In genomic region chr13:99119941-99120340, GRCm38 (mm10) we compare ENCODE assay signal across 29 mouse cellular contexts.
DNase-seq lines count a peak whose midpoint lies in the region; ATAC-seq lines count a peak whose summit lies in the region.
"Had no signal": no experiment of that assay in that cellular context is flagged by ENCODE, and none has a peak within 500 bp of the region (broad histone marks: within the 10 kb centered on the region; RNA-seq: fewer than 3 reads in every experiment).

No protein-coding gene starts in this region.

- H3K36me3 ChIP-seq in kidney, embryonic 14.5 days (ENCODE audit: control insufficient read depth, insufficient read depth, low read length): no peaks in the 10 kb centered on the region
- no peaks in the 10 kb centered on the region for H3K36me3 ChIP-seq in kidney, embryonic 15.5 days
- no peaks in the 10 kb centered on the region for H3K36me3 ChIP-seq in limb, embryonic 10.5 days
- H3K36me3 ChIP-seq: embryonic facial prominence, embryonic 12.5 days; embryonic facial prominence, embryonic 15.5 days; forebrain, embryonic 12.5 days; G1E; heart, embryonic 12.5 days; heart, embryonic 15.5 days; hindbrain, embryonic 10.5 days; hindbrain, embryonic 13.5 days had no signal

- H3K4me2 ChIP-seq in kidney, embryonic 14.5 days (replicated peaks; ENCODE audit: low read depth, low read length): no peak overlapping the region
- H3K4me2 ChIP-seq in kidney, embryonic 15.5 days: no peak overlapping the region
- H3K4me2 ChIP-seq: embryonic facial prominence, embryonic 12.5 days; embryonic facial prominence, embryonic 15.5 days; forebrain, embryonic 12.5 days; heart, embryonic 12.5 days; heart, embryonic 15.5 days; hindbrain, embryonic 13.5 days had no signal

- no peak overlapping the region for H3K4me3 ChIP-seq in kidney, embryonic 14.5 days (ENCODE audit: low read length)
- H3K4me3 ChIP-seq in kidney, embryonic 15.5 days (replicated peaks): no peak overlapping the region
- no peak overlapping the region for H3K4me3 ChIP-seq in limb, embryonic 10.5 days
- H3K4me3 ChIP-seq: embryonic facial prominence, embryonic 12.5 days; embryonic facial prominence, embryonic 15.5 days; forebrain, embryonic 12.5 days; heart, embryonic 12.5 days; heart, embryonic 15.5 days; hindbrain, embryonic 10.5 days; hindbrain, embryonic 13.5 days had no signal

- H3K9ac ChIP-seq in kidney, embryonic 14.5 days (ENCODE audit: low read depth, low read length): no peak overlapping the region
- no peak overlapping the region for H3K9ac ChIP-seq in kidney, embryonic 15.5 days
- H3K9ac ChIP-seq: embryonic facial prominence, embryonic 12.5 days; embryonic facial prominence, embryonic 15.5 days; forebrain, embryonic 12.5 days; heart, embryonic 12.5 days; heart, embryonic 15.5 days; hindbrain, embryonic 13.5 days had no signal

- peak; percentile 33 for DNase-seq in heart, adult 11 months
- no peak for DNase-seq in heart, adult 18-20 months
- peak; percentile 65 for DNase-seq in kidney, adult 9 months
- DNase-seq in kidney, postnatal 36 days: peak; percentile 48 to 55
- DNase-seq in limb, embryonic 10.5 days (ENCODE audit: low spot score): no peak
- DNase-seq: adrenal gland, postnatal 10 days; adrenal gland, postnatal 36 days; B cell, adult 2 months; cerebellum, adult 18-20 months; cerebellum, adult 9-10 months; cerebellum, postnatal 25 days; gastrocnemius, postnatal 10 days; gastrocnemius, postnatal 36 days; heart, postnatal 10 days; heart, postnatal 36 days had no signal

- no peaks in the 10 kb centered on the region for H3K9me3 ChIP-seq in kidney, embryonic 14.5 days (ENCODE audit: control insufficient read depth, low read length)
- no peaks in the 10 kb centered on the region for H3K9me3 ChIP-seq in kidney, embryonic 15.5 days (replicated peaks)
- H3K9me3 ChIP-seq in limb, embryonic 10.5 days (replicated peaks): no peaks in the 10 kb centered on the region
- H3K9me3 ChIP-seq: embryonic facial prominence, embryonic 12.5 days; embryonic facial prominence, embryonic 15.5 days; forebrain, embryonic 12.5 days; G1E; heart, embryonic 12.5 days; heart, embryonic 15.5 days; hindbrain, embryonic 10.5 days; hindbrain, embryonic 13.5 days had no signal

- 93% methylated on average over 3 of the region's 3 CpGs for WGBS in kidney, embryonic 14.5 days
- 86% methylated on average over 3 of the region's 3 CpGs for WGBS in kidney, embryonic 15.5 days
- WGBS in limb, embryonic 10.5 days: 94% methylated on average over 3 of the region's 3 CpGs

- H3K27me3 ChIP-seq in kidney, embryonic 14.5 days (ENCODE audit: control insufficient read depth, insufficient read depth, low read length): no peaks in the 10 kb centered on the region
- no peaks in the 10 kb centered on the region for H3K27me3 ChIP-seq in kidney, embryonic 15.5 days
- no peaks in the 10 kb centered on the region for H3K27me3 ChIP-seq in limb, embryonic 10.5 days (ENCODE audit: low read depth, poor library complexity, severe bottlenecking)
- H3K27me3 ChIP-seq: CH12.LX; embryonic facial prominence, embryonic 12.5 days; embryonic facial prominence, embryonic 15.5 days; forebrain, embryonic 12.5 days; heart, embryonic 15.5 days; hindbrain, embryonic 13.5 days; Patski had no signal

- H3K4me1 ChIP-seq in kidney, embryonic 14.5 days (ENCODE audit: control insufficient read depth, insufficient read depth, low read length): peaks cover 4% of the 10 kb centered on the region
- peaks cover 15% of the 10 kb centered on the region for H3K4me1 ChIP-seq in kidney, embryonic 15.5 days
- peaks cover 20% of the 10 kb centered on the region for H3K4me1 ChIP-seq in limb, embryonic 10.5 days
- H3K4me1 ChIP-seq: forebrain, embryonic 12.5 days had no signal

- H3K27ac ChIP-seq in kidney, embryonic 14.5 days (ENCODE audit: low read depth, low read length): no peak overlapping the region
- no peak overlapping the region; the same call in 1 of the 2 replicates for H3K27ac ChIP-seq in kidney, embryonic 15.5 days
- H3K27ac ChIP-seq in limb, embryonic 10.5 days: peak overlapping the region; percentile 36; the same call in 1 of the 2 replicates
- H3K27ac ChIP-seq: embryonic facial prominence, embryonic 12.5 days; embryonic facial prominence, embryonic 15.5 days; heart, embryonic 15.5 days; hindbrain, embryonic 10.5 days had no signal

- ATAC-seq in kidney, embryonic 14.5 days (ENCODE audit: low FRiP score, low TSS enrichment): no peak
- ATAC-seq in kidney, embryonic 15.5 days (replicated peaks; ENCODE audit: low FRiP score): no peak
- ATAC-seq: forebrain, embryonic 16.5 days; hindbrain, embryonic 16.5 days; Patski had no signal

Comparison
In these comparisons a context has a peak if more than half of its experiments do, and no peak if none do; other contexts are left out.
1. DNase-seq: peak in heart, adult 11 months (single experiment), kidney, adult 9 months (single experiment) and kidney, postnatal 36 days (2 of 2); none in heart, adult 18-20 months (0 of 2) and limb, embryonic 10.5 days (single experiment).